Mouse (Mus musculus): ENCODE measurements around the gene Cdh18.
"Not testable (repeated sequence)": the region's sequence is repeated elsewhere in the genome, so short reads cannot be mapped to it uniquely, and the experiment has no call there.

Gene Cdh18

DNA sequence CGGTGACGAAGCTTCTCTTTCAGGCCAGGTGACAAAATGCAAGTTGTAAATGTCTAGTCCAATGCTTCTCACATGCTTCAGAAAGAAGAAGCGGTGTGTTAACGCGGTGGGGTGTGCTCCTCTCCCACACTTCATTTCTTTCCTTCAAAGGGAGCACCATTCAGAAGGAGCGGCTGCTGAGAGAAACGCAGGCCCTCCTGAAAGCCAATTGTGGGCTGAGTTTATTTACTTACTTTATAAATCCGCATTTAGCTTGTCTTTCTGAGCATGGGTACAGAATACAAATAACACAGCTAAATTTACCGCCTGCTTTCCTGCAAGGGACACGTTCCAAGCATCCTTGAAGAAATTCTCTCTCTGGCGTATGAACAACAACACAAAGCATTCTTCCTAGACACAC, 420.6 kb downstream of the Cdh18 start:
- DNase-seq, result no peak

DNA sequence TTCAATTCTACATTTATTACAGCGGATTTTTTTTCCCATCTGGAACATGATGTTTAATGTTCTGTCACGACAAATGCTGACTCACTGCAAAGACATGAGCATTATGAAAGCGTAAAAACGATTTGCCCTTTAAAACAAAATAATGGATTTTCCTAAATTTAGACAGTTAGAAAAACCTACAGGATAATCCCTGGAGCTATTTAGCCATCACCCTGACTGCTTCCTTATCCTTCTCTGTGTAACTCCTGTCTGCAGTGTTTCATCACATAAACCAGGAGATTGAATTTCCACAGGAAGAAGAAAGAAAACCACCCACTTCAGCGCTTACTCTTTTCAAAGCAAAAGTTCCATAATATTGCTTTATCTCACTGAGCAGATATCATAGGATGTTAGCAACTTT, 431.3 kb downstream of the Cdh18 start:
- DNase-seq, result no peak

DNA sequence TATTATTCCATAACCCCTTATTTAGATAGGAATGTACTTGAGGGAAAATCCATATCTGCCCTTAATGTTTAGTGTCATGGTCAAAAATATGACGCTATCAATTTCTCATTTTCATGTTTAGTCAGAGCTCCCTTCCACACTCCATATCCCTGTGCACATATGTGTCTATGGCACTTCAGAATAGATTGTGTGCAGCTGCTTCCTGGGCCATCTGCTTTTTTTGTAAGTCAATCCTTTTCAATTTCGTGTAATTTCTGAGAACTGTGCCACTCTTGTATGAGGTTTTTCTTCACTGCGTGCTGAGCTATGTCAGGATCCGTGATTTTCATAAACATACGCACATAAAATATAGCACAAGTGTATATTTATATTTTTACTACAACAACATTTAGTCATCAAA, 435.8 kb downstream of the Cdh18 start:
- DNase-seq, result no peak

DNA sequence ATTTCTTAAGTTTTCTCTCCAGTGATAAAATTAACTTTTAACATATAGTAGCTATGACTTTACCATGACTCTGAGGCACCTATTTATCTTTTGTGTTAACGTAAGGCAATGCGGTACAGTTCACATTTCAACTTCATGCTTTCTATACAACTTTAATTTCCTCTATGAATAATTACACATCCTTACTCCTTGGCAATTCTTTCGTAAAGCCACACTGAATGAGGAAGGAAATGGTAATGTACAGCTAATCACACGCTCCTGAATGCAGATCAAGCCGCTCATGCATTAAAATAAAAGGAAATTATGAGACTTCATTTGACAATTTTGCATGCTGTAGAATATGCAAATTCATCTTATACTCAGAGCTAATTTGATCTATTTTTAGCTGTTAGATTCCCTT, 467.9 kb downstream of the Cdh18 start:
- DNase-seq, result no peak

DNA sequence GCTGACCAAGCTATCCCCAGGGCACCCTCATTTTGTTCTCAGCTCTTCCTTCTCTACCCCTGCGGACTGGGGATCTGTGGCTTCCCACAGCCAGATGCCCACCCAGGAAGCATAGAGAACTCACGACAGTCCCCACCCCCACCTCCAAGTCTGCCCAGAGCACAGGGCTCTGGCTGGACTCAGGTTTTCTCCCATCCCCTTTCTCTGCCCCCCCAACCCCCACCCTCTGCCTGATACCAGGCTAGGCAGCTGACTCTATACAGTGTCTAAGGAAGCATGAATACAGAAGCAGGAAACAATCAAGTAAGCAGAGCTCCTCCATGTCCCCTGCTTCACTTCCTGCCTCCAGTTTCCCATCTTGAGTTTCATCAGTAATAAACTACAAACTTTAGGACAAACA, 472.3 kb downstream of the Cdh18 start:
- DNase-seq, result no peak

DNA sequence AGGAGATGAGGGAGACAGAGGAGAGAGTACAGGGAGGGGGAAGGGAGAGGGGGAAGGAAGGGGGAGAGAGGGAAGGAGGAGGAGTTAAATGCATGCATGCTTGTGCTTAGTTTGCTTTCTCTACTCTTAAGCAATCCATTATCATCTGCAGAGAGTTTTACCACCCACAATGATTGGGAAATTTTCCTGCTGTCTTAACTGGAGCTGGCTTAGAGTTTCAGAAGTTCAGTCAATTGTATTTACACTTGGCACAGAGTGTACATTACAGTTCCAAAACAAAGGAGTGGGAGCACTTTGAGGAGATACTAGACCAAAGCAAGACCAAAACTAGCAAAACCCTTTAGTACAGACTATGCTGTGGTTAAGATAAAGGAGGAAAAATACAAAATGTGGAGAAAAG, 473.8 kb downstream of the Cdh18 start:
- no peak for DNase-seq

DNA sequence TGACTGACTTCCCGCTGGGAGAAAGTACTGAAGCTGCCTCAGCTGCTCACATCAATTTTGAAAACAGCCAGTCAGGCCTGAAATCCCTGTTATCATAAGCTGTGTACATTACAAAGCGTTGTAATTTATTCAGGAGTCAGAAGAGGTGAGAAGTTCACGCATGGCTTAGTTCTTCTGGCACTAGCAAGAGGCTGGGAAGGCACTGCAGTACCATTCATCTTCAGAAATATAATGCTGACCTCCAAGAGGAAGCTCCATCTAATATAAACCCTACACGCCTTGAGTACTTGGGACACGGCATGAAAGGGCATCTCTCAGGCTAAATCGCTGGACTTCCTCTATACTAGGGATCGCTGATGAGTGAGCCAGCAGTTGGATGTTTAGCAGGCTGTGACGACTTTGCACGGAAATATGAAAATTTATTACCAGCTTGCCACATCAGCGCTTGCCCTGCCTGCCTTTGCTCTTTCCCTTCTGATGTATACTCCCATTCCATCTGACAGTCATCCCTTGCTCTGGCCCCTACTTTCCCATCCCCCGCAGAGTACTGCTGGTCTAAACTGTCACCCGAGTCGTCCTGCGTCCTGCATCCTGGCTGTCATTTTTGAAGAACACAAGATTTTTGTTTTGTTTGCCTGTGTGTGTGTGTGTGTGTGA, 486.9 kb downstream of the Cdh18 start:
- no peak for DNase-seq

DNA sequence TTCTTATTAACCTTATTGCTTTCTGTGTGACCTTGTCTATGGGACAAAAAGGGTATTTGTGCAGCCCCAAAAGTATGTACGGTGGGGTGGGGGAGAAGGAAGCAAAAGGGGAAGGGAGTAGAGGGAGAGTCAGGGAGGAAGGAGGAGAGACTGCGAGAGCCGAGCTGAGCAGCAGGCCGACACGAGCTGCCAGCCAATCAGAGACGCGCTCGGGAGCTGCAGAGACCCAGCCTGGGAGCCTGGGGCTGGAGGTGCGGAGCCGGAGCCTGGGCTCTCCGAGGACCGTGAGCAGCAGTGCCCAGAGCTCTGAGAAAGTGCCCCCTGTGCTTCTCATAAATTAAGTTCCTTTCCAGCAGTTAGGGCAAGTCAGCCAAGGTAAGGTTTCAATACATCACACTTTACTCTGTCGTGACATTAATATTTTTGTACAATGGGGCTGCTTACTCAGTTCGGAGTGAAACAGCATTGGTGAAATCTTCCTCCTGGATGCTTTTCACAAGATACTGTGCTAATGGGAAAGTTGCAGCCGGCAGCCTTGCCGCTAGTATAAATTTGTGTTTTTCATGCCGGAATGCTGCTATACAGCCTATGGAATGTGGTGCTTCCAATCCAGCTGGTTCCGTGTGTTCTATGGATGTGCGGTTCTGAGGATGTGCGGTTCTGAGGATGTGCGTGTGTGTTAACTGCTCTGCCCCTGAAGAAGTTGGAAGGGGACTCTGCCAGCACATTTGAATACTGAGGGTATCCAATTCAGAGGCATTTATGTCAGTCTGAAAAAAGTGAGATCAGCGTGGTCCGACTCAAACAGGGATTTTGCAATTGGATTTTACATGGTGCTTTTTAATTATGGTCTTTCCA, 487.6 kb downstream of the Cdh18 start:
- peak; percentile 93 for DNase-seq

DNA sequence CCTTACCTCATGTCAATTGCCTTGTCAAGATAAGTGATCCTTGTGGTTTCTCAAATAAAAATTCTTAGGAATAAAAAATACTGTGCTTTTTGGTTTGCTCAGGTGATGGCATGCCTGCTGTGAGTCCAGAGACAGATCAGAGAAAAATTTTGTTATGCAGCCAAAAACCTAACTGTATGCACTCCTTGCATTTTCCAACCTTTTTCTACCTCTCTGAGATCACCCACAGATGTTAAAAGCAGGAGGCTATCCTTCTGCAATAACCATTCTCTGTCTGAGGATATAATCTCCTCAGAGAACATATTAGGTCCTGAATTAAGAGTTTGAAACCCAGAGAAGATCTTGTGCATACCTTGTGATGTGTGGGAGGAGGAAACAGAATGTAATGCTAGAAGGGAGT, 488.7 kb downstream of the Cdh18 start:
- no peak for DNase-seq

DNA sequence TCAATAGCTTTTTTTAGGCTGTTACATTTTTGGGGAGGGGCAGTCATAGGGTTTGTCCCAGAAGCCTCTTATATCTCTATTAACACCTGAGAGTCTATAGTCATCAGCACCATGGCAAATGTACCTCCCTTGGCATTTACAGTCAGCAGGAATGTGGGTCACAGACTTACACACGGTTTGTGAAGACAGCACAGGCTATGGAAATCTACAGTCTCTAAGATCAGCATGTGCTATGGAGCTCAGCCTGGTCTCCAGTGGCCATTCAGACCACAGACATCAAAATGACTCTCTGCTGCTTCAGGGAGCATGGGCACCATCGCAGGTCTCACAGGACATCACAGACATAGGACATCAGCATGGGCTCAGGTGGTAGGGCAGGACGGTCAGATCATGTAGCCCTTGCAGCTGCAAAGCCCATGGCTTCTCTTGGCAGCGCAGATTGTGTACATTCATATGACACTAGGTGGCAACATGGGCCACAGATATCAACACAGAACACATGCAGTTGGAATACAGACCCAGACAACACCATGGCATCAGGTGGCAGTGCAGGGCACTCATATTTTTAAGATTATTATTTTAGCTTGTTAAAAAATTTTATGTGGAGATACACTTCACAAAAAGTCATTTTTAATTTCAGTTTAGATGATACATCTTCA, 497.4 kb downstream of the Cdh18 start:
- DNase-seq, result peak; percentile 42

DNA sequence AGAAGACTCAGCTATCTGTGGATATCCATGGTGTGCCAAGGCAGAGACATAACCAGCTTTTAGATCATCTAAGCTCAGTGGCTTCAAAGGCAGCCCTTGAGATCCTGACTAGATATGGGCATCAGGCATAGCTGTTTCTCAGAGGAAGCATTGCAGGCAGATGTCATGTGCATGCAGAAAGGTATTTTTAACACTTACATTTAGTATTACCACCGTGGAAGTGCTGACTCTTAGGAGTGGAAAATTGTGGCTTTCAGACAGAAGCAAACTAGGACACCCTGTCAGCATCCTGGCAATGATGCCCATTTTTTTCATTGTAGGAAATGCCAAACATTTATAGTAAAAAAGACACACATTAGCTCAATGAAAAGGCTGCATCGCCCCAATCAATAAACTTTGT, 503.2 kb downstream of the Cdh18 start:
- DNase-seq, result peak; percentile 20

DNA sequence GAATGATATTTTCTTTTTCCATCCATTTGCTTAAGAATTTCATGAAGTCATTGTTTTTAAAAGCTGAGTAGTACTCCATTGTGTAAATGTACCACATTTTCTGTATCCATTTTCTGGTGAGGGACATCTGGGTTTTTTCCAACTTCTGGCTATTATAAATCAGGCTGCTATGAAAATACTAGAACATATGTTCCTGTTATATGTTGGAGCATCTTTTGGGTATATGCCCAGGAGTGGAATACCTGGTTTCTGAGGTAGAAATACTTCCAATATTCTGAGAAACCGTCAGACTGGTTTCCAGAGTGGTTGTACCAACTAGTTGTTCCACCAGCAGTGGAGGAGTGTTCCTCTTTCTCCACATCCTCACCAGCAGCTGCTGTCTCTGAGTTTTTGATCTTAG, 536.5 kb downstream of the Cdh18 start:
- DNase-seq, result not testable (repeated sequence)

DNA sequence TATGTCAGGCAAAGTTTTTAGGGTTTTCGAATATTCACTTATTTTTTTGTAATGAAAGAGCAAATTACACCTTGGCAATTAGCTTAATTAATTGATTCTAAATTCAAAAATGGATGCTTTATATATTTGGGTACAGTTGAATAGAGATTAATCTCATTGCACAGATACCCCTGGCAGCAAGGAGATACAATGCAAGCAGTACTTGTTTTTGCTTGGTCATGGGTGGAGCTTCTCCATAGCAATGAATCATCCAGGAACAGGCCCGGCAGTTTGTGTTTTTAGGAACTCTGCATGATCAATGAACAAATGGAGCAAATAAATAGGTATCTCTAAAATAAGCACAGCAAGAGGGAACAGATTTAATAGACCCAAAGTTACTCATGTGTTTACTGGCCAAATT, 538.7 kb downstream of the Cdh18 start:
- DNase-seq, result no peak

DNA sequence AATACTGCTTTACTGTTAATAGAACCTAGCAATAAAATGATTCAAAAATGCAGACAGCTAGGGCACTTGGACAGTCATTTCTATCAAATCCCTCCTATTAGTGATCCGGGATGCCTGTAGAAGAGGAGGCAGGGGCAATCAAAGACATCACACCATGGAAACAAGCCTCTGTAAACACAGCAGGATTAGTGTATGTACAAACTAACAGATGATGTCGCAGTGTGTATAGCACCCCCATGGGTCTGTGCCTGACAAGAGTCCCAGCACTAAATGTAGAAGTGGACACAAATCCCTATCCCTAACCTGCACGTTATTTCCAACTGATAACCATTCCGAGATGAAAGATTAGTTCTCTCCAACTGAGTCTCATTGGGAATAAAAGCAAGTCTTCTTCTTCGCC, 547.8 kb downstream of the Cdh18 start:
- DNase-seq, result no peak

DNA sequence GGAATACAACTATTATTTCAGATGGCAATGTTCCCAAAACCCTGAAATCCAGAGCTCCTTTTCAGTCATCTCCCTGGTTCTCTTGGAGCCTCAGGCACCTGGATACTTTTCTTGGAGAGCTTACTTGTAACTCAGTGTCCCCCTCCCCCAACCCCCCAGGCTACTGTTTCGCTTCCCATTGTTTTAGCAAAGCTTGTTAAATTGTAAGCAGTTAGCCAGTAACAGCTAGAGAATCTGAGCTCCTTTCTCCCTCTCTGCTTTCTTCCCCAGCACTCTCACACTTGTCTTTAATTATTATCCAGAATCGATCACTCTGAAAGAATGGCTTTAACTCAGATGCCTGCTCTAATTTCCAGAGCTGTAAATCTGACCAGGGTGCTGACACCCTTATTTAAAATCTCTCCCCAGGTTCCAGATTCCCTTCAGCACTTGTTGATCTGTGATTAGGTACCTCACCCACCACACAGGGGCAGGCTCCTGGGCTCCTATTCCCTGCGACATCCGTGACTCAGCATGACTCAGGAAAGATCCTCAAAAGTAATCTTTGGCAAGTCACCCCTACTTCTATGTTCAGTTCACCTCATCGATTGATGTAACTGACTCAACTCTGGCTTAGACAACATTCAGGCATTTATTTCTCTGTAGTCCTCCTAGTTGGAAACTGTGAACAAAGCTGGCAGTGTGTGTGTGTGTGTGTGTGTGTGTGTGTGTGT, 556.0 kb downstream of the Cdh18 start:
- no peak for DNase-seq

DNA sequence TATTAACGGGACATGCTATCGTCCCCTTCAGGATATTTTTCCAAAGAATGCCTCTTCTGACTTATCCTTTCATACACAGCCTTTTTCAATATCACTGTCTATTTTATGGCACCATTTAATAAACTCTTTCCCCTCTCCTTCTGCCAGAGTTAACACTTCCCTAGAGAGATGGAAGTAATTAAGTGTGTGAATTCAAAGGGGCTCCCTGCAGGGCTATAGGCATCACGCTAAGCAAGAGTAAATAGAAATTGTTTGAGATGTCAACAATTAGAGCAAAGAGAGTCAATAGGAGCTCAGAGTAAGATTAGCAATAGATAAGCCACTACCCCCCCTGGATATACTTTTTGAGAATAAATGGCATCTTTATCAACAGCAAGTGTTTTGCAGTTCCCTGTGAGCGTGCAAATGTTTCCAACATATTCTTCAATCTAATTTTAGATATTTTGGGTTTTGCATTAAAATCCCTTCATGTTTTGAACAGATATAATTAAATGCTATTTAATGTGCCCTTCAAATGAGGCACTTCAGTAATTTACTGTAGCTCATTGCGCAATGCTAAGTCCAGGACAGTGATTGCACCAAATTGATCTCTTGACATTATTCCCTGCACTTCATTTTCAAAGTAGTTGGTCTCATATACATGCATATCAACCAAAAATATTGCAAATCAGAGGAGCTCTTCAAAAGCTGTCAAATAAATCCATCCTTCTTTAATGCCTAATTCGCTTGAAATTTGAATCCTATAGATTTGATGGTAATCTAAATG, 586.3 kb downstream of the Cdh18 start:
- no peak for DNase-seq

DNA sequence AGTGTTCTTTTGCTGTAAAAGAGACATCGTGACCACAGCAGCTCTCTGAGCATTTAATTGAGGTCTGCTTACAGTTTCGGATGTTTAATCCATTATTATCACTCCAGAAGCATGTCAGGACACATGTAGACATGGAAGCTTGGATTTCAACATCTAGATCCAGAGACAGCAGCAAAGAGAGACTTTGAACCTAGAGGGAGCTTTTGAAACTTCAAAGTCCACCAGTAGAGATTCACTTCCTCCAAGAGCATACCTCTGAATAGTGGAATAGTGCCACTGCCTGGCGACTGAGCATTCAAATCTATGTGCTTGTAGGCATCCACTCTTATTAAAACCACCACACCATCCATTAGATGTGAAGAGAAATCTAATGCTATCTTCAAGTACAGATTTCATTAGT, 588.1 kb downstream of the Cdh18 start:
- no peak for DNase-seq

DNA sequence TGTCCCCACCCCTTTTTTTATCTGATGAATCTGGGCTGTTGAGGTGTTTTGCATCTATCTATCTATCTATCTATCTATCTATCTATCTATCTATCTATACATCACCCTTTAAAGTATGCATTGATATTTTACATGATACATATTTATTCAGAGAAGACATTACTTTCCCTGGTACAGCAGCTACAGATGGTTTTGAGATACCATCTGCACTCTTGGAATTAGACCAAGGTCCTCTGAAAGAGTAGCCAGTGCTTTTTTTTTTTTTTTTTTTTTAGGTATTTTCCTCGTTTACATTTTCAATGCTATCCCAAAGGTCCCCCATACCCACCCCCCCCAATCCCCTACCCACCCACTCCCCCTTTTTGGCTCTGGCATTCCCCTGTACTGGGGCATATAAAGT, 594.1 kb downstream of the Cdh18 start:
- peak; percentile 47 for DNase-seq

DNA sequence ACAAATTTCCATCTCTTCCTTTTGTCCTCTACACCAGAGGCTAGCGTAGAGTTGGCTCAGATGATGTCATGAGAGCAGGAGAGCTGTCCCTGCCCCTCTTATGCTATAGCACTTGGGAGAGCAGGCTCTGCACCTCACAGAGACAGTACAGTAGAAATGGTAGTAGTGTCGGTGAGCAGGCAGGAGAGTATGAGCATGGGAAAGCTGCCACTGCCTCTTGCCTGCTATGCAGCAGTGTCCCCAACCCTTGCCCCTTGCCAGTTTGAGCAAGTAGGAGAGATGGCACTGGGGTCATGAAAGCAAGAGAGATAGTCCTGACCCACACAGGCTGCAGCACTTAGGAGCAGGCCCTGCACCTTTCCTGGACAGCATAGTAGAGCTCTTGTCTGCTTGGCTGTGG, 607.1 kb downstream of the Cdh18 start:
- no peak for DNase-seq

DNA sequence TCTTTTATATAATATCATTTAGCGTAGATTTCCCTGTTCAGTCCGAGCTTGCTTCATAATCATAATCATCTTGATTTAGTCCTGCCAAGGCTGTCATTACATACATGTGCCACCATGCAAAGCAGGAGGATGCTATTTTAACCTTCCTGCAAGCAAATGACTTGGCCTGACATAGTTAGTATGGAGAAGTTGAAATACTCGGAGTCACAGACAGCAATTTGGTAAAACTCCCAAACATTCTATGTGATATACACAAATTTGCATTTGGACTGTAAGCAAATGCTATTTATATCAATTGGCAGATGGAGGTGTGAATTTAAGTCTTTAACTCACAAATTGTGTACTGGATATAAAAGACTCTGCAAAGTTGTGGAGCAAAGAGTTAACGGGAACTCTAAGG, 616.0 kb downstream of the Cdh18 start:
- DNase-seq, result no peak

DNA sequence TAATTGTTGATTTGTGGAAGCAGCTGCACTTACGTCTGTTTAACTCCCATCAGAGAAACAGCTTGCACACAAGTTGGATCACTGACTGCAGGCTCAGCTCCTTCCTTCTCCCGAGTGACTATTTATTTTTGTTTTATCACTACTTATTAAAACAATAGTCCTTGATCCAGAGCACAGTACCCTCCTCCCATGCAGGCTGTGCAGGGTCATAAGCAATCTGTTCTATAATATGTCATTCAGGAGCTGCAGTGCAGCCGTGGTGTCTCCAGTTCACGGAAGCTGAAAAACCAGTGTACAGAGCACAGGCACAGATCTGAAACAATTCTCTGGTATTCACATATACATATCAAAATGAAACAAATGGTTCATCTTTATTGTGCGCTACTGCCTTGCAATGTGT, 625.8 kb downstream of the Cdh18 start:
- no peak for DNase-seq

DNA sequence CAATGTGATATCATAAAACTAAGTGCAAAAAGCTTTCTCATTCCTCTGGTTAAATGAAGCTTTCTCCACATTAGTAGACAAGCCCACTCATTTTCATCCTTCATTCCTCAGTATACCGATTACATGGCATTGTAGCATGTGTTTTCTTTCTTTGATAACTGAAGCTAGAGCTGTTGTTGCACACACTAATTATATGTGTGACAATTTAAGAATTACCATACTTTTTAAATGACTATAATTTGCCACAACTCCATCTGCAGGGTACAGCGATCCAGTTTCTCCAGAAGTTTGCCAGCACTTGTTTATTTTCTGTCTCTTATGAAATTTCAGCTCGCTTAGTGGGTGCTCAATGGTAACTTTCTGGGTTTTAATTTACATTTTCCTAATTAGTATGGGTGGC, 663.2 kb downstream of the Cdh18 start:
- DNase-seq, result no peak

DNA sequence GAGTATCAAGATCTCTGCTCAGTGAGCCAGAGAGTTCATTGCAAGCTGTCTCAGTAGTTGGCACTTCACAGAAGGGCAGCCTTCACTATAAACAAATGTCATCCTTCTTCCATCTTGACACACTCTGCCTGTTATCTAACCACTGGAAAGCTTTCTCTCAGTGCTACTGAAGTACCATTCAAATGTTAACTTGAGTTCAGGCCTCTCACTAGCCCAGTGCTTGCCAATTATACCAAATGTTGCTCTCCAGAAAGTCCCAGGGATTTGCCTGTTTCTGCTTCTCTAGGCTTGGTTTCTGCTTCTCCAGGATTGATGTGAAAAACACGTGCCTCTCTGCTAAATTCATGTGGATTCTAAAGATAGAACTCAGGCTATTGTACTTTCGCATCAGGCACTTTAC, 681.8 kb downstream of the Cdh18 start:
- DNase-seq, result peak; percentile 26

All from cerebellum, adult 11-12 months (tissue).